8 mouse cellular contexts compared by ENCODE assay signal in the genomic region with DNA sequence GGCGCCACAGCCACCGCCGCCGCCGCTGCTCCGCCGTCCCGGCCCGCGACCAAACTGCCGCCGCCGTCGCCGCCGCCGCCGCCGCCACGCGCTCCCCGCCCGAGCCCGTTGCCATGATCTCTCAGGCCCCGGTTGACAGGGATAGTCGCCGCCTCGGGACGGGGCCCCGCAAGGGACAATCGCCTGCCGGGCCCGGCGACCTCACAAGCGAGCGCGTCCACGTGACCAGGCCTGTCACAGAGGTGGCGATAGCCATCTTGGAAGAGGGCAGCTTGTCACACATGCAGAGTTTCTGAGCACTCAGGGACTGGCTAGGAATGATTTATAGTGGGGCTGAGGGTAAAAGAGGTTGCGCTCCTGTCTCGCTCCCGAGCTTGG. TPM values are rescaled to one million over a fixed set of nuclear protein-coding genes. Genes with fewer than 3 reads are reported as not detected.
DNase-seq lines count a peak whose midpoint lies in the region; ATAC-seq lines count a peak whose summit lies in the region.

A gene (minus strand): TSS at position 270 of the 378 bp plus-strand sequence.

- peak within 1 kb of the TSS; percentile 77 for H3K4me3 ChIP-seq in hindbrain, embryonic 12.5 days

- H3K9me3 ChIP-seq in hindbrain, embryonic 12.5 days (replicated peaks), result no peaks in the 10 kb centered on the region

- peak within 1 kb of the TSS; percentile 94 for H3K4me2 ChIP-seq in hindbrain, embryonic 12.5 days (replicated peaks)

- peak within 1 kb of the TSS; percentile 81 for H3K9ac ChIP-seq in hindbrain, embryonic 12.5 days

- peak; percentile 91 for ATAC-seq in hindbrain, embryonic 12.5 days (ENCODE audit: low FRiP score)

- peaks cover 18% of the 10 kb centered on the region for H3K4me1 ChIP-seq in hindbrain, embryonic 12.5 days

- 1% methylated on average over 26 of the region's 42 CpGs for WGBS in hindbrain, embryonic 12.5 days

- DNase-seq in NIH3T3 (ENCODE audit: low read depth), result peak; percentile 87
- DNase-seq in cerebellum, postnatal 10 days, result peak; percentile 96 to 97
- DNase-seq in frontal cortex, postnatal 10 days (ENCODE audit: low spot score in 2 of 2), result peak; percentile 89 to 94
- DNase-seq in layer of hippocampus, postnatal 14 days (ENCODE audit: low spot score in 2 of 2), result peak; percentile 91 to 96
- DNase-seq in lung, postnatal 14 days, result peak; percentile 95
- peak; percentile 83 for DNase-seq in retina, adult 2 months (ENCODE audit: low read depth, low spot score)
- peak; percentile 82 to 87 for DNase-seq in thymus, postnatal 36 days

- 0 out of 2 replicates have a peak, but pooled peaks cover 3% of the 10 kb centered on the region for H3K27me3 ChIP-seq in hindbrain, embryonic 12.5 days

- H3K36me3 ChIP-seq in hindbrain, embryonic 12.5 days, result no peaks in the 10 kb centered on the region

- peak within 1 kb of the TSS; percentile 87 for H3K27ac ChIP-seq in hindbrain, embryonic 12.5 days

RNA-seq across cellular contexts. Expression of the gene that starts here (rescaled TPM):
- 4.6 and 5.5 TPM in 2 replicates for polyA plus RNA-seq in hindbrain, embryonic 12.5 days (2016; fragmentation: Nextera tagmentation; extraction: Ambion mirVana)
- total RNA-seq in layer of hippocampus, postnatal 14 days (2021), result 10 to 100 TPM; 22.5 to 23.7 TPM

Comparison
In these comparisons a context has a peak if more than half of its experiments do, and no peak if none do; other contexts are left out.
1. Peak in every context shown above with its lines: DNase-seq, ATAC-seq, H3K4me3 ChIP-seq and H3K27ac ChIP-seq.